Mouse (Mus musculus) right cerebral cortex, postnatal 14 days (tissue): Measurements from ENCODE around the gene Syn2.
"Not testable (repeated sequence)": the region's sequence is repeated elsewhere in the genome, so short reads cannot be mapped to it uniquely, and the experiment has no call there.

ENCODE experiments used
- DNase-seq: peaks from one replicate; pipeline ENCODE4 v3.0.0; 2022

Gene Syn2

GRCm38 (mm10) chr6:115178826-115179225 is 44.1 kb downstream of the Syn2 start:
- no peak for DNase-seq

- no peak for DNase-seq
These were observed 46.4 kb downstream of the Syn2 start for GRCm38 (mm10) chr6:115181094-115181493.

- no peak for DNase-seq
These were observed 56.4 kb downstream of the Syn2 start for GRCm38 (mm10) chr6:115191111-115191510.

- DNase-seq = no peak
These were observed 66.1 kb downstream of the Syn2 start for GRCm38 (mm10) chr6:115200753-115201152.

- DNase-seq = no peak
These were observed 68.3 kb downstream of the Syn2 start for GRCm38 (mm10) chr6:115203029-115203428.

DNA sequence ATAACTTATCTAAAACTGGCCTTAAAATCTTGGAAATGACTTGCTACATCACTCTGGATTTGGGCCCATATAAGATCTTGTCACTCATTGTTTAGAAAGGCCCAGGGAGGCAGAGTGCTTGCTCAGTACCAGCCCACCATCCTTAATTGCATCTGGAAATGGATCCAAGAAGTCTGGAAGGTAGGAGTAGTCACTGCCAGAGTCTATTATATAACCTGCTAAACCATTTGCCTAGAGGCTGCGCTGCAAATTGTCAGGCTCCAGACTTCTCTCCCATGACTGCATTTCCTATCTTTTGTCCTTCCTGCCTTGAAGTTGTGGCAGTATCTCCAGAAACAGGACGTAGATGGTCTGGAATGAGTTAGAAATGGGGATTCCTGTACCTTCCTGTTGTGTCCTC is 75.5 kb downstream of the Syn2 start:
- DNase-seq = no peak

DNA sequence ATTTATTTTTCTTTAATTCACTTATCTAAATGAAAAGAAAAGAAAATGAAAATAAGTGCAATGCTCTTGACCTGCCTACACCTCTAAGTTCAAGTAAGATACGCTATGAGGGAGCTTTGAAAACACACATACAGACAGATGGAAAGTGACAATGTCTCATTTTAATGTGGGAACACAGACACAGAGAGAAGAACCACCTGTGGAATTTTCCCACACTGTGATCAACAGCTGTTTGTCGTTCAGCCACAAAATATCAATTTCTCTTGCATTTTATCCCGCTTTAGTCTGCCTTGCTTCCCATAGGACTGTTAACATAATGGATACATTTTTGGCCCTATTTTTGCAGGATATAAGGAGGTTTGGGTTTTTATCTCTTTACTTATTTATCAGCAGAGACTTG is 76.1 kb downstream of the Syn2 start:
- no peak for DNase-seq

DNA sequence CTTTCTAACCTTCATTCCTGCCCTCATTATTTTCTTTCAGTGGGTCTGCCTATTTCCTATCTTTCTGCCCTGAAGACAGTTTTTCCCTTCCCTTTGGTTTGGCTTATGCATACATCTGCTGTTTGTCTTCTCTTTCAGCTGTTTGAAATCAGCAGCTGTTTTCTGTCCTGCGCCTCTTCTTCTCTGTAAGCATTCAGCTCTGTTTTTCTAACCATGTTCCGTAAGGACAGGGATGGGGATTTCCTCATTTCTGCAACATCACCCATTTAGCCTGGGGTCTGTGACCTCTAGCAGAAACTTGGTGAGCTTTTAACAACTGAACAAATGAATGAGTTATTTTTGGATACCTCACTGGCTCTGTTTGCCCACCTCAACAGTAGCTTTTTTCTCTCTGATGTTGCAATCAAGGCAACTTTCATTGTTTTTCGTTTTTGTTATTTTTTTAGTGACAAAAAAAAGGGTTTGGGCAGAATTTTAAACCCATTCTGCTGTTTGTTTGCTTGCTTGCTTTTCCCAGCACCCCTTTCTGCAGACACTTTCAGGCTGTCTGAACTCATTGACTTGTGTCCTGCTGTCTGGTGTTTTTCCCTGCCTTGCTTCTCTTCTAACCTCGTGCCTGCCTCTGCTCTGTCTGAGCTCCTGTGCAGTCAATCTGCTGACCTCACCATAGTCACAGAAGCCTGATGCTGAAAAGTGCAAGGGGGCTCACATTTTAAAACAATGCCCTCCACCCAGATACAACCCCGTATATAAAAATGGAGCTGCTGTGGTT is 77.6 kb downstream of the Syn2 start:
- DNase-seq = no peak

DNA sequence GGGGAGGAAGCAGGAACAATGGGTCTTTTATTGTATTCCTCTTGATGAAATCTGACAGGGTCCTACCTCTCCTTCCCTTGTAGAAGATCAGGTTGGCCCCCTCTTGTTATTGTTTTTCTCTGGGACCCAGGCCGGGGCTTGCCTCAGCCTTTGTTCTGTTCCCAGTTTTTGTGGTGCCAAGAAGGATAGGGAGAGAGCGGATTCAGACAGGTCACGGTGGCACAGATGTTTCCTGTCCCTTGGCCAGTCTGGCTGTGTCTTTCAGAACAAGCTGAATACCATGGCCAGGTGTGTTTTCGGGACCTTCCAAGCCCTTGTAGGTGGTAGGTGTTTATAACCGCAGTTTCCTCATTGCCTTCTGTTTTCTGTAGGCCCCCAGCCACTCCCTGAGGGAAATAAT is 78.4 kb downstream of the Syn2 start:
- DNase-seq = no peak

GRCm38 (mm10) chr6:115221215-115221641 is 86.5 kb downstream of the Syn2 start:
- DNase-seq = peak; percentile 25

DNA sequence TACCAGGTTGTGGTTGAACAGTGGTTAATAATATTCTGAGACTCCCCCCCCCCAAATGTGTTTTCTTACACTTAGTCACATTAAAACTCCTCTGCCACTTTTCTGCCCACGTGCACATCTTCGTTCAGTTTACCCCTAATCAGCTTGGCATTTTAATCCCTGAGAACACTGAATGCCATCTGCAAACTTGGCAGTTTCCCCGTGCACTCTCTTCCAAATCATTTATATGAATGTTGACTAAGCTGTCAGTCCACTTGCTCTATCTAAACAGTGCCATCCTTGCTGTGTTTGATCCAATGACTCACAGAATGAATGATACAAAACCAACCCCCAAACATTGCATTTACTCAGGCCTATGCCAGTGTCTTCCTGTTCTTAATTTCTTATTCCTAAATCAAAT is 90.8 kb downstream of the Syn2 start:
- no peak for DNase-seq

- no peak for DNase-seq
These were observed 92.3 kb downstream of the Syn2 start, which contains the start of gene Gm17482 for GRCm38 (mm10) chr6:115227043-115227442. Gm17482 (plus strand) TSS chr6:115227343.

GRCm38 (mm10) chr6:115227529-115227928 is 92.8 kb downstream of the Syn2 start:
- DNase-seq = peak; percentile 73

- no peak for DNase-seq
These were observed 95.9 kb downstream of the Syn2 start for GRCm38 (mm10) chr6:115230557-115230956.

DNA sequence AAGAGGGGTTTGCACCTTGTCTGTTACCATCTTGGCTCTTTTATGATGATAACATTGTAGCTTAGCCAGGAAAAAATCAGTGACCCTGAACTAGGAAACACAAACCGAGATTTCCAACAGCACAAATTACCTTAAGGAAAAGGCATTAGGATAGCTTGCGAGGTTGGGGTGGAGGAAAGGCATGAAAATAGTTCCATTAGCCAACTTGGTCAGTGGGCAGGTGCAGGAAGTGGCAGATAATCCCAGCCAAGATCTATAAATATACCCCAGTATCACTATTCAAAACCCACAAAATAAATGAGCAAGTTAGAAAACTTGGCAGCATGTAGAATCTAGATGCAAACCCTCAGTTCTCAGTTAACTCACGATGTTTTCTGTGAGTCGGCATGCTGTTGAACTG is 97.1 kb downstream of the Syn2 start:
- DNase-seq = no peak

DNA sequence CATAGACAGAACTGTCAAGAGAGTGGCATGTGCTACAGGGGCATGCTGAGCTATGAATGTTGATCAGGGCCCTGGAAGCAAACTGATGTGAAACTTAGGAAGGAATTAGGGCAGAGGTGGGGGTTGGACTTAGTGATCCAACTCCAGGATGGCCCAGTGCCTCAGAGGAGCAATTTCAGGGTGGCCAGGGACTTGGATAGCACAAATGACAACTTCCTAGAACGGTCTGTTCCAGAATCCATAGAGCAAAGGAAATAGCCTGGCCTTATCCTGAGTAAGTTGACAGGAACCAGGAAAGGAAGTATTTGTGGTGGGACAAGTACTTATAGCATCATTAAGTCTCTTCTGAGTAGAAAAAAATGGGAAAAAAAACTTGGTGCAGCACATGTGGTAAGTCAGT is 97.9 kb downstream of the Syn2 start:
- DNase-seq = no peak

GRCm38 (mm10) chr6:115238031-115239027 is 103.6 kb downstream of the Syn2 start:
- no peak for DNase-seq

DNA sequence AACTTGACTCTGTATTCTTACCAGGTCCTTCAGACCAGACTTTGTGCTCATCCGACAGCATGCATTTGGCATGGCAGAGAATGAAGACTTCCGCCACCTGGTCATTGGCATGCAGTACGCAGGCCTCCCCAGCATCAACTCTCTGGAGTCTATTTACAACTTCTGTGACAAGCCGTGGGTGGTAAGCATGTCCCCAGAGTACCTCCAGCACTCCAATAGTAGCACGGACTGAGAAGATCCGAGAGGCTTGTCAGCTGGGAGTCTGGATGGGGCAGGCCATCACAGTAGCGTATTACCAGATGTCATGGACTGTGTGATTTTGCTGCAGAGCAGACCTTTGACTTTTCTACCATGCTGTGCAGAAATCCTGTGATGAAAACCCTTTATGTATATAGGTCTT is 104.6 kb downstream of the Syn2 start:
- no peak for DNase-seq

GRCm38 (mm10) chr6:115240431-115240830 is 105.7 kb downstream of the Syn2 start:
- not testable (repeated sequence) for DNase-seq

DNA sequence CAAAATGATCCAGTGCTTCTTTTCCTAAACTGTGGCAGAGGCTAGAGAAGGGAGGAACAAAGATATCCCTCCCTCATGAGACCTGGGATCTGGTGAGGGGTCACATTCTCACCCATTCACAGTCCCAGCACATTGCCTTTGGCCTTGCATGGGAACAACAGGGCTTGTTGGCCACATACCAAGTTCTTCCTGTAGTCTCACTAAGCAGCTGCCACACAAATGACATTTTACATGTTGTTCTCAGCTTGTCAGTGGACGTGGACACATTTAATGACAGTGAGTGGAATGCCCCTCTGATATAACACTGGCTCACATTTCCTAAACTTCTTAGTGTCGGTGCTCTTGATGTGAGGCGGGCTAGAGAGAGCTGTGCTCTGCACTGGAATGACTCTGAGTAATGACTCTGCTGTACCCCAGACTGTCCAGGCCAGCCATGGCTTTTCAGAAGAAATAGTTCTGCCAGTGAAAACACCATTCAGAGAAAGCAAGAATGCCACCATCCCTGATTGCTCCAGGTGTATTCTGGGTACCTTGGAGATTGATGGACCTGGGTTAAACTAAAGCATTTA is 106.5 kb downstream of the Syn2 start:
- no peak for DNase-seq

GRCm38 (mm10) chr6:115241939-115242338 is 107.2 kb downstream of the Syn2 start:
- no peak for DNase-seq

- no peak for DNase-seq
These were observed 109.5 kb downstream of the Syn2 start for GRCm38 (mm10) chr6:115244222-115244621.

GRCm38 (mm10) chr6:115245500-115246058 is 110.9 kb downstream of the Syn2 start:
- DNase-seq = no peak
